Mouse (Mus musculus) midbrain, embryonic 16.5 days (tissue): ENCODE data around the gene Trim59. TPM values are rescaled to one million over a fixed set of nuclear protein-coding genes. Genes with fewer than 3 reads are reported as not detected.

Source experiments
- ATAC-seq: fragments of 200-750 bp; cut with Nextera tagmentation; 2 replicates; pipeline ENCODE4 v1.8.0; 2017; ENCODE audit warnings: moderate TSS enrichment
- H3K27ac ChIP-seq: fragments of 300-500 bp; sonication (generic); 2 replicates; pipeline ENCODE4 v1.5.1; 2014; ENCODE audit warnings: mild to moderate bottlenecking, low read length, mixed read lengths
- H3K27me3 ChIP-seq: fragments of 300-500 bp; sonication (generic); 2 replicates; pipeline ENCODE4 v1.6.1; 2014; ENCODE audit warnings: low read depth, low read length, mixed read lengths; ENCODE audit not compliant: control insufficient read depth, insufficient read depth
- H3K36me3 ChIP-seq: fragments of 300-500 bp; sonication (generic); 2 replicates; pipeline ENCODE4 v1.6.1; 2014; ENCODE audit warnings: mild to moderate bottlenecking, low read length, moderate library complexity, mixed read lengths; ENCODE audit not compliant: control insufficient read depth, insufficient read depth
- H3K4me1 ChIP-seq: fragments of 300-500 bp; sonication (generic); 2 replicates; pipeline ENCODE4 v1.6.1; 2014; ENCODE audit warnings: mild to moderate bottlenecking, low read length, mixed read lengths; ENCODE audit not compliant: control insufficient read depth, insufficient read depth
- H3K4me2 ChIP-seq: fragments of 300-500 bp; sonication (generic); 2 replicates; pipeline ENCODE4 v1.6.1; 2014; ENCODE audit warnings: mild to moderate bottlenecking, low read length, mixed read lengths
- H3K4me3 ChIP-seq: fragments of 300-500 bp; sonication (generic); 2 replicates; pipeline ENCODE4 v1.5.1; 2014; ENCODE audit warnings: low read depth, mild to moderate bottlenecking, low read length, moderate library complexity, mixed read lengths
- H3K9ac ChIP-seq: fragments of 300-500 bp; sonication (generic); 2 replicates; pipeline ENCODE4 v1.6.1; 2014; ENCODE audit warnings: low read depth, low read length, mixed read lengths
- H3K9me3 ChIP-seq: fragments of 300-500 bp; sonication (generic); replicated peaks from 2 replicates; pipeline ENCODE4 v1.6.1; 2014; ENCODE audit warnings: mild to moderate bottlenecking, low read length, mixed read lengths; ENCODE audit not compliant: control insufficient read depth, poor library complexity, severe bottlenecking
- WGBS: fragments of 180-500 bp; shearing (Covaris S2); extraction: QIAGEN DNeasy Blood & Tissue Kit; methylation state at CpG from one replicate; pipeline ENCODE4 v1.1.7; 2014; 5-methylcytosine and 5-hydroxymethylcytosine counted together
- polyA plus RNA-seq: library from polyadenylated mRNA; unstranded; fragments of >200 nt; fragmentation: Nextera tagmentation; extraction: Ambion mirVana; gene quantifications from 2 replicates; pipeline ENCODE4 v1.2.1, GENCODE M21; 2015

Trim59 gene
- polyA plus RNA-seq, 1 experiment from 2014 or later, result 31.9 TPM

DNA sequence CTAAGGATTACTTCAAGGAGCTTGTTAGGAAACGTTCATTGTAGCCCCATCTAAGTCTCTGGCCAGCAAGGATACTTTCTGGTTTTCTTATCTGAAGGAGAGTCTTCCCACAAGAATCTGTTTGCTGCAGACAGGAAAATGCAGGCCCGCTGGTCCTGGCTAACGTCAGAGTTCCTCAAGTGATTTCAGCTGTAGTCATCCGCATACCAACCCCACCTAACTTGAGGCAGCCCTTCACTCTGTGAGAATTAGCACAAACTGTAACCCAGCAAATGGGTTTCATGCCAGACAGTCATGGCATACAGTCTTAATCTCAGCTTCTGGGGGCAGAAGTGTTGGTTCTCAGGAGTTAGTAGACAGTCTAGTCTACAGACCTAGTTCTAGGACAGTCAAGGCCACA is 2.0 kb upstream of the Trim59 start:
- no peak for ATAC-seq
- 74% methylated on average over 4 of the region's 4 CpGs for WGBS
- Histone ChIP-seq H3K27ac (no peak overlapping the region), H3K4me3 (no peak overlapping the region), H3K4me2 (no peak overlapping the region), H3K27me3 (no peaks in the 10 kb centered on the region), H3K9ac (no peak overlapping the region), H3K9me3 (no peaks in the 10 kb centered on the region), H3K4me1 (peaks cover 19% of the 10 kb centered on the region), H3K36me3 (no peaks in the 10 kb centered on the region)

DNA sequence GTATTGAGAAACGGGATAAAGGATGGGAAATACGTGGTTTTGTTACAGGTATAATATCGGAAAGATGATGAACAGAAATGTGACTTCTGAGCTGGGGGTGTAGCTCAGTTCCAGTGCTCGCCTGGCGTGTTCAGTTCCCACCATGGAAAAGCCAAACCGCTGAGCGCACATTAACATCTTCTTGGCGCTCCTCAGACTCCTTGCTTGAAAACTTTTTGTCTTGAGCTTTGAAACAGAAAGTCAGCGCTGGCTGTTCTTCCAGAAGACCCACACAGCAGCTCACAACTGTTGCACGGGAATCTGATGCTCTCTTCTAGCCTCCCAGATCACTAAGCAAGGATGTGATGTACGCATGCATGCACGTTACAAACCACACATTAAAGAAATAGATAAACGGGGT is 1.2 kb upstream of the Trim59 start:
- 0 out of 2 replicates have a peak overlapping the region, but pooled peaks have one; percentile 84 for H3K9ac ChIP-seq
- no peaks in the 10 kb centered on the region for H3K36me3 ChIP-seq
- H3K27ac ChIP-seq, result no peak overlapping the region
- WGBS, result 24% methylated on average over 13 of the region's 13 CpGs
- H3K4me3 ChIP-seq, result peak overlapping the region; percentile 84
- peak overlapping the region; percentile 67 for H3K4me2 ChIP-seq
- H3K4me1 ChIP-seq, result peaks cover 25% of the 10 kb centered on the region
- no peaks in the 10 kb centered on the region for H3K27me3 ChIP-seq
- no peak for ATAC-seq
- H3K9me3 ChIP-seq, result no peaks in the 10 kb centered on the region

DNA sequence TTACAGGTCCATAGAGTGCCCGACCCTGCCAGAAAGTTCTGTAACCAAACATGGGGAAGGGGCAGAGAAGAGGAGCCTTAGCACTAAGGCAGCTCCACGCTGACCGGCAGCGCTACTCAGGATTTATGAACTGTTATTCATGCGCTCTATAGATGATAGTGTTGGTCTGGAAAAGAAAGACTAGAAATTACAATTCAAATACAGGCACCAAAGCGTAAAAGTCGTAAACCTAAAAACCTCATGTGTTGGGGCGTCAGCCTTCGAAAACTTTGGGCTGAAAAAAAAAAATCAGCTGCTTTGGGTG is 797 bp upstream of the Trim59 start:
- Histone ChIP-seq H3K36me3 (no peaks in the 10 kb centered on the region), H3K9me3 (no peaks in the 10 kb centered on the region), H3K4me2 (peak overlapping the region; percentile 67), H3K27ac (peak overlapping the region; percentile 89), H3K4me3 (peak overlapping the region; percentile 84), H3K9ac (peak overlapping the region; percentile 84), H3K27me3 (no peaks in the 10 kb centered on the region), H3K4me1 (peaks cover 27% of the 10 kb centered on the region)
- peak; percentile 50 for ATAC-seq
- WGBS, result 6% methylated on average over 9 of the region's 9 CpGs

DNA sequence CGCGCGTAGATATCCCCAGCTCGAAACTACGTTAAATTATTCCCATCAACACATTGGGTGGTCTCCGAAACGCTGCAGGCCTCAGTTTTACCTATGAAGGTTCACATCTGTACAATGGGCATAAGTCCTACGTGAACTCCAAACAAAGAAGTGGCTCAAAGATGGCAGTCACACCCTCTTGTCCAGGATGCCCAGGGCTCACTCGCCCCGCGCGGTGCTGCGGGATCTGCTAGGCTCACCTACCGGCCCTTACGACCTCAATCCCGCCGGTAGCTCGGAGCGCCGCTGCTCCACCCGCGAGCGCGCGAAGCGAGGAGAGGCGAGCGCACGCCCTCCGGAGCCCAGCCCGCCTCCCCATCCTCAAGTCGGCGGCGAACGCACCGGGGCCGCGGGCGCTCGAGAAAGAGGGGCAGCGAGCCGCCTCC is 376 bp downstream of the Trim59 start:
- H3K27ac ChIP-seq, result peak overlapping the region; percentile 89
- no peaks in the 10 kb centered on the region for H3K9me3 ChIP-seq
- peak overlapping the region; percentile 78 for H3K4me2 ChIP-seq
- under 1% methylated on average over 42 of the region's 42 CpGs for WGBS
- peak overlapping the region; percentile 84 for H3K4me3 ChIP-seq
- no peaks in the 10 kb centered on the region for H3K27me3 ChIP-seq
- peak; percentile 75 for ATAC-seq
- H3K36me3 ChIP-seq, result no peaks in the 10 kb centered on the region
- H3K4me1 ChIP-seq, result peaks cover 27% of the 10 kb centered on the region
- H3K9ac ChIP-seq, result peak overlapping the region; percentile 84

DNA sequence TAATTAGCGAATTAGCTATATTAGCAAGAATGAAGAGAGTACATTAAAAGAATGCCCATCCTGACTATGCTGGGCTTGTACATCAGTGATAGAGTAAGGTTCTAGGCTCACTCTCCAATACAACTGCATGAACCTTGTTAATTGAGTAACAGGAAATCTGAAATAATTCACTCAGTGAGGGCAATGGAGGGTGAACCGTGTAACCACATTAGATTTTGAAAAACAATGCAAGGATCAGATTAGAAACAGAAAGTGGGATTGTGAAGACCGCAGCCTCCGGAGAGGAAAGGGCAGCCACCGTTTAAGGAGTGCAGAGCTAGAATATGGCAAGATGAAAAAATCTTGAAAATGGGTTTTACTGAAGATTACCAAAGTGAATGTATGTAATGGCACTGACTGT is 3.3 kb downstream of the Trim59 start:
- peak overlapping the region; percentile 23; the same call in 1 of the 2 replicates for H3K4me2 ChIP-seq
- H3K9ac ChIP-seq, result no peak overlapping the region
- WGBS, result 64% methylated on average over 5 of the region's 5 CpGs
- no peaks in the 10 kb centered on the region for H3K36me3 ChIP-seq
- H3K4me3 ChIP-seq, result no peak overlapping the region; the same call in 1 of the 2 replicates
- H3K4me1 ChIP-seq, result peaks cover 27% of the 10 kb centered on the region
- no peak overlapping the region for H3K27ac ChIP-seq
- H3K9me3 ChIP-seq, result no peaks in the 10 kb centered on the region
- no peak for ATAC-seq
- H3K27me3 ChIP-seq, result no peaks in the 10 kb centered on the region

DNA sequence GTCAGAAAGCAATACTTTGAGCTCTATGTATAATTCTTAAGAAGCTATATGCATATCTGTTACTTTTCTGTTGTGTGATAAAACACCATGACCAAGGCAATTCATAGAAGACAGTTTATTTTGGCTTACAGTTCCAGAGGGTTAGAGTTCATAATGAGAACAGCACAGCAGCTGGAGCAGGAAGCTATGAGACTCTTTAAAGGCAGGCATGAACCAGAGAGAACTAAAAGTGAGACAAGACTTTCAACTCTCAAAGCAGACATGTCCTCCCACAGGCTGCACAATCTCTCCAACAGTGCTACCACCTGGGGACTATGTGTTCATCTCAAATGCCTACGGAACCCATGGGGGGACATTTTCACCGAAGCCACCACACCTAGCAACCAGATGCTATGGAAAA is 4.5 kb downstream of the Trim59 start:
- Histone ChIP-seq H3K9ac (no peak overlapping the region), H3K27me3 (no peaks in the 10 kb centered on the region), H3K4me2 (no peak overlapping the region), H3K27ac (no peak overlapping the region), H3K9me3 (no peaks in the 10 kb centered on the region), H3K4me1 (peaks cover 20% of the 10 kb centered on the region), H3K36me3 (peaks cover 5% of the 10 kb centered on the region), H3K4me3 (no peak overlapping the region)
- WGBS, result 86% methylated on average over 2 of the region's 2 CpGs
- no peak for ATAC-seq

GRCm38 (mm10) chr3:69026133-69026783 is 18.3 kb downstream of the Trim59 start:
- H3K27me3 ChIP-seq, result no peaks in the 10 kb centered on the region
- H3K9me3 ChIP-seq, result no peaks in the 10 kb centered on the region
- no peak overlapping the region for H3K4me3 ChIP-seq
- no peak for ATAC-seq
- H3K4me2 ChIP-seq, result no peak overlapping the region
- no peak overlapping the region for H3K27ac ChIP-seq
- no peak overlapping the region for H3K9ac ChIP-seq
- no peaks in the 10 kb centered on the region for H3K4me1 ChIP-seq
- 95% methylated on average over 1 of the region's 1 CpGs for WGBS
- 0 out of 2 replicates have a peak, but pooled peaks cover 2% of the 10 kb centered on the region for H3K36me3 ChIP-seq

DNA sequence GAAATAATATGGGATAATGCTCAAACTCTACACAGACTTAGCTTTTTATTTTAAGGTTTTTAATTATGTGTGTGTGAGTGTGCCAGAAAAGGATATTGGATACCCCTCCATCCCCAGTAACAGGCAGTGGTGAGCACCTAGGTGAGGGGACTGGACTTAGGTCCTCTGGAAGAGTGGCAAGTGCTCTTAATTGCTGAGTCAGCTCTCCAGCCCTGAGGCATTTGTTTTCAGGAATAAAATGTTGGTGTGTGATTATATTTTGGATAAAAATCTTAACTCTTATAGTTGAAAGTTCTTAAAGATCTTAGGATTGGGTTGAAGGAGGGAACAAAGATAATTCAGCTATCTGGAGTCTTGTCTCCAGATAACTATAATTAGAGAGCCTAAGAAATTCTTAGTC is 23.8 kb downstream of the Trim59 start:
- H3K4me1 ChIP-seq, result no peaks in the 10 kb centered on the region
- no peak overlapping the region for H3K27ac ChIP-seq
- H3K9ac ChIP-seq, result no peak overlapping the region
- ATAC-seq, result no peak
- H3K4me2 ChIP-seq, result no peak overlapping the region
- H3K4me3 ChIP-seq, result no peak overlapping the region
- H3K36me3 ChIP-seq, result no peaks in the 10 kb centered on the region
- no peaks in the 10 kb centered on the region for H3K27me3 ChIP-seq
- H3K9me3 ChIP-seq, result no peaks in the 10 kb centered on the region

- no peak overlapping the region for H3K27ac ChIP-seq
- no peak for ATAC-seq
- no peaks in the 10 kb centered on the region for H3K27me3 ChIP-seq
- H3K36me3 ChIP-seq, result no peaks in the 10 kb centered on the region
- no peak overlapping the region for H3K4me2 ChIP-seq
- no peaks in the 10 kb centered on the region for H3K4me1 ChIP-seq
- no peak overlapping the region for H3K9ac ChIP-seq
- no peak overlapping the region for H3K4me3 ChIP-seq
- WGBS, result 93% methylated on average over 2 of the region's 2 CpGs
- H3K9me3 ChIP-seq, result no peaks in the 10 kb centered on the region
Observed at GRCm38 (mm10) chr3:69020285-69020684, 24.3 kb downstream of the Trim59 start.
